Mouse (Mus musculus): Measurements from ENCODE around the gene Psmb5.

DNA sequence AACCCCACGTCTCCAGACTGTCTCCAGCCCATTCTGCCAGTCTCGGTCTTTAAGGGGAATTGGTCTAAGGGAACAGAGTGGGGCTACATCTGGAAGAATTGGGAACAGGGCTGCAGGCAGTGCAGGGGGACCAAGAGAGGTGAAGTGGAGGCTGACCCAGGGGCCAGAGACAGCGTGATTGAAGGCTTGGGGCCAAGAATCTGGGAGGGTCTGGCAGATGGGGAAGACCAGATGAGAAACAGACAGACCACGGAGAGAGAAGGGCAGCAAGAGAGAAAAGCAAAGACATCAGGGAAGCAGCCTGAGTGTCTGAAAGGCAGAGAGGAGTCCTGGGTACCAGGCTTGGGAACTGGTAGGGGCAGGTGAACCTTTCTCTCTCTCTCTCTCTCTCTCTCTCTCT lies 22.3 kb upstream of the Psmb5 start:
- no peak for TF ChIP-seq POLR2A (IDR thresholded peaks at IDR 0.05; ENCODE audit: low read depth, low read length)
- no peak for TF ChIP-seq CTCF (IDR thresholded peaks at IDR 0.05; ENCODE audit: borderline replicate concordance, insufficient read depth, low read length)

Measured in embryonic fibroblast, embryonic 13.5 days (primary cell).